Mouse (Mus musculus) G1E (cell line): ENCODE results near the gene Pax1. TPM values are rescaled to one million over a fixed set of nuclear protein-coding genes. Genes with fewer than 3 reads are reported as not detected.

Experiments used
- ATAC-seq: 2 replicates; pipeline ENCODE4 v1.8.0; 2016; ENCODE audit warnings: mild to moderate bottlenecking; ENCODE audit not compliant: insufficient number of reproducible peaks, poor library complexity, low FRiP score, severe bottlenecking; ENCODE audit errors: extremely low read depth
- DNase-seq: peaks from one replicate; pipeline ENCODE4 v3.0.0; 2012; ENCODE audit warnings: low spot score
- H3K27me3 ChIP-seq: 2 replicates; pipeline ENCODE4 v1.6.1; 2012; ENCODE audit warnings: mild to moderate bottlenecking, low read length, inconsistent platforms; ENCODE audit not compliant: insufficient read depth
- H3K36me3 ChIP-seq: replicated peaks from 2 replicates; pipeline ENCODE3; 2012; ENCODE audit warnings: mild to moderate bottlenecking, inconsistent platforms
- H3K4me1 ChIP-seq: 2 replicates; pipeline ENCODE4 v1.6.1; 2012; ENCODE audit warnings: low read depth, low read length, inconsistent platforms, mixed read lengths; ENCODE audit not compliant: insufficient read depth
- H3K4me3 ChIP-seq: 2 replicates; pipeline ENCODE4 v1.5.1; 2012; ENCODE audit warnings: low read depth, mild to moderate bottlenecking, inconsistent platforms, low read length, moderate library complexity, mixed read lengths
- H3K9me3 ChIP-seq: replicated peaks from 2 replicates; pipeline ENCODE4 v1.6.1; 2012; ENCODE audit warnings: inconsistent platforms
- CTCF ChIP-seq: IDR thresholded peaks from 2 replicates; pipeline ENCODE4 v1.5.1; 2012; ENCODE audit warnings: low read depth, low read length, inconsistent platforms, mixed read lengths
- GATA1 ChIP-seq: IDR thresholded peaks from 2 replicates; pipeline ENCODE4 v1.6.1; 2012; ENCODE audit warnings: borderline replicate concordance, low read length, inconsistent platforms, mixed read lengths
- GATA2 ChIP-seq: IDR thresholded peaks from 2 replicates; pipeline ENCODE4 v1.6.1; 2012; ENCODE audit warnings: low read depth, low read length, inconsistent platforms, borderline replicate concordance
- POLR2AphosphoS5 ChIP-seq: IDR thresholded peaks from 2 replicates; pipeline ENCODE4 v1.6.1; 2012; ENCODE audit warnings: low read depth, low read length, inconsistent platforms; ENCODE audit not compliant: insufficient replicate concordance
- TAL1 ChIP-seq: conservative IDR thresholded peaks from 2 replicates; pipeline ENCODE4 v1.6.1; 2012; ENCODE audit warnings: low read depth, low read length, inconsistent platforms, mixed read lengths
- polyA plus RNA-seq: library from polyadenylated mRNA; stranded (reverse); fragments of >175 nt; gene quantifications from 2 replicates; pipeline ENCODE4 v1.2.3, GENCODE M21; 2012
- total RNA-seq, 2 experiments: library from RNA; stranded (forward) in 1 of 2; stranded (reverse) in 1 of 2; fragments of 200-1000 nt in 1 of 2; fragments of >200 nt in 1 of 2; fragmentation: Nextera tagmentation in 1 of 2; gene quantifications; 2 replicates each; pipeline ENCODE4 v1.2.3; 2014 to 2017

Pax1 gene
- total RNA-seq (2014; fragmentation: Nextera tagmentation) = not detected in 2 replicates
- total RNA-seq (2017) = 0.12 and 0.27 TPM in 2 replicates
- not detected in 2 replicates for polyA plus RNA-seq

GRCm38 (mm10) chr2:147361581-147361980 lies at the start of gene Pax1:
Pax1 (plus strand) TSS chr2:147361925.
- no peaks in the 10 kb centered on the region; the same call in 1 of the 2 replicates for H3K27me3 ChIP-seq
- no peak for ATAC-seq
- H3K4me1 ChIP-seq = no peaks in the 10 kb centered on the region
- no peaks in the 10 kb centered on the region for H3K36me3 ChIP-seq
- no peak for DNase-seq
- TF ChIP-seq TAL1 (no peak), CTCF (no peak), POLR2AphosphoS5 (no peak), GATA2 (no peak), GATA1 (no peak)
- no peak within 1 kb of the TSS for H3K4me3 ChIP-seq
- H3K9me3 ChIP-seq = peaks cover 67% of the 10 kb centered on the region

GRCm38 (mm10) chr2:147321036-147321435 lies 40.7 kb upstream of the Pax1 start:
- Histone ChIP-seq H3K9me3 (peaks cover 32% of the 10 kb centered on the region), H3K4me3 (no peak overlapping the region), H3K4me1 (no peaks in the 10 kb centered on the region), H3K36me3 (no peaks in the 10 kb centered on the region), H3K27me3 (no peaks in the 10 kb centered on the region)
- no peak for TF ChIP-seq CTCF
- ATAC-seq (no peak), DNase-seq (no peak)

- TF ChIP-seq POLR2AphosphoS5 = no peak
- no peak for TF ChIP-seq CTCF
- no peak for TF ChIP-seq TAL1
- TF ChIP-seq GATA2 = no peak
- no peak for TF ChIP-seq GATA1
- peaks cover 30% of the 10 kb centered on the region for H3K9me3 ChIP-seq
- H3K27me3 ChIP-seq = no peaks in the 10 kb centered on the region
- ATAC-seq (no peak), DNase-seq (no peak)
- H3K36me3 ChIP-seq = no peaks in the 10 kb centered on the region
- H3K4me3 ChIP-seq = no peak overlapping the region
- no peaks in the 10 kb centered on the region for H3K4me1 ChIP-seq
These were observed 36.5 kb upstream of the Pax1 start for GRCm38 (mm10) chr2:147325178-147325577.

DNA sequence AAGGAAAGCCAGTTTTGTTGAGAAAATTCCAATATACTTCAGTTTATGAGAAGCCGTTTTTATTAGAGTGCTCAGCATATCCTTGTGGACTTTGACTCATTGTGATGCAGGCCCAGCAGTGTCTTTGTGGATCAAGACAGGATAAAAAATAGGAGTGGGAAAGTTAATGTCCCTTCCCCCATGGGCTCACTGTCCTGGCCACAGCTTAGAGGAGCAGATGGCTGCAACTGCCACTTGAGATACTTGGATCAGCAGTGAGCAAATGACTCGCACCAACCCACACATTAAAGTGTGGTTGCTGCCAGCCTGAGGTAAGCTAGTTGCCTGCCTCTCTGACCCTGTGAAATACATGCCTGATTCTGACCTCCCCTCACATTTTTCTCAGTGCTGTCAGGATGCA lies 29.0 kb upstream of the Pax1 start:
- no peak for DNase-seq

GRCm38 (mm10) chr2:147338729-147339128 lies 23.0 kb upstream of the Pax1 start:
- ATAC-seq (no peak), DNase-seq (no peak)
- no peaks in the 10 kb centered on the region for H3K36me3 ChIP-seq
- H3K27me3 ChIP-seq = no peaks in the 10 kb centered on the region
- TF ChIP-seq POLR2AphosphoS5 (no peak), GATA1 (no peak), TAL1 (no peak), GATA2 (no peak), CTCF (no peak)
- H3K9me3 ChIP-seq = peaks cover 48% of the 10 kb centered on the region
- H3K4me3 ChIP-seq = no peak overlapping the region
- no peaks in the 10 kb centered on the region for H3K4me1 ChIP-seq

More for the DNA sequence above, 29.0 kb upstream of the Pax1 start:
- no peaks in the 10 kb centered on the region for H3K27me3 ChIP-seq
- ATAC-seq = no peak
- H3K4me1 ChIP-seq = no peaks in the 10 kb centered on the region
- H3K4me3 ChIP-seq = no peak overlapping the region
- H3K36me3 ChIP-seq = no peaks in the 10 kb centered on the region
- TF ChIP-seq GATA2 = no peak
- TF ChIP-seq GATA1 = no peak
- TF ChIP-seq CTCF = no peak
- TF ChIP-seq TAL1 = no peak
- no peak for TF ChIP-seq POLR2AphosphoS5
- H3K9me3 ChIP-seq = peaks cover 36% of the 10 kb centered on the region

GRCm38 (mm10) chr2:147339796-147340195 lies 21.9 kb upstream of the Pax1 start:
- TF ChIP-seq TAL1 (no peak), GATA2 (no peak), POLR2AphosphoS5 (no peak), CTCF (no peak), GATA1 (no peak)
- Histone ChIP-seq H3K4me1 (no peaks in the 10 kb centered on the region), H3K27me3 (no peaks in the 10 kb centered on the region), H3K9me3 (peaks cover 43% of the 10 kb centered on the region), H3K4me3 (no peak overlapping the region), H3K36me3 (no peaks in the 10 kb centered on the region)
- ATAC-seq (no peak), DNase-seq (no peak)

GRCm38 (mm10) chr2:147342198-147342597 lies 19.5 kb upstream of the Pax1 start:
- Histone ChIP-seq H3K4me1 (no peaks in the 10 kb centered on the region), H3K4me3 (no peak overlapping the region), H3K9me3 (peaks cover 42% of the 10 kb centered on the region), H3K36me3 (no peaks in the 10 kb centered on the region), H3K27me3 (no peaks in the 10 kb centered on the region)
- TF ChIP-seq CTCF (no peak), POLR2AphosphoS5 (no peak), GATA2 (no peak)
- DNase-seq (no peak), ATAC-seq (no peak)
